28 mouse cellular contexts compared by ENCODE assay signal in genomic region chr8:113813966-113814365, GRCm38 (mm10). TPM values are rescaled to one million over a fixed set of nuclear protein-coding genes. Genes with fewer than 3 reads are reported as not detected.
DNase-seq lines count a peak whose midpoint lies in the region; ATAC-seq and TF ChIP-seq lines count a peak whose summit lies in the region.
"Had no signal": no experiment of that assay in that cellular context is flagged by ENCODE, and none has a peak within 500 bp of the region (broad histone marks: within the 10 kb centered on the region; RNA-seq: fewer than 3 reads in every experiment).

No protein-coding gene starts in this region.

- no peak overlapping the region for H3K4me3 ChIP-seq in kidney, postnatal 0 days (replicated peaks; ENCODE audit: low read depth, low read length)
- H3K4me3 ChIP-seq: forebrain, embryonic 10.5 days; heart, embryonic 15.5 days; hindbrain, embryonic 15.5 days; intestine, embryonic 15.5 days; limb, embryonic 10.5 days; limb, embryonic 15.5 days; liver, embryonic 13.5 days; neural tube, embryonic 13.5 days had no signal

- H3K9me3 ChIP-seq in kidney, postnatal 0 days (replicated peaks; ENCODE audit: low read length): no peaks in the 10 kb centered on the region
- H3K9me3 ChIP-seq: heart, embryonic 15.5 days; hindbrain, embryonic 15.5 days; intestine, embryonic 15.5 days; limb, embryonic 10.5 days; limb, embryonic 15.5 days; neural tube, embryonic 13.5 days had no signal

- WGBS in kidney, postnatal 0 days: 67% methylated on average over 6 of the region's 6 CpGs

- H3K27ac ChIP-seq in kidney, postnatal 0 days: no peak overlapping the region
- H3K27ac ChIP-seq: forebrain, embryonic 10.5 days; heart, embryonic 15.5 days; hindbrain, embryonic 15.5 days; intestine, embryonic 15.5 days; limb, embryonic 10.5 days; limb, embryonic 15.5 days; liver, embryonic 13.5 days; neural tube, embryonic 13.5 days had no signal

- no peaks in the 10 kb centered on the region for H3K27me3 ChIP-seq in kidney, postnatal 0 days (ENCODE audit: insufficient read depth, low read length)
- H3K27me3 ChIP-seq: CH12.LX; heart, embryonic 15.5 days; hindbrain, embryonic 15.5 days; intestine, embryonic 15.5 days; limb, embryonic 15.5 days; liver, embryonic 13.5 days; neural tube, embryonic 13.5 days had no signal

- H3K4me2 ChIP-seq in kidney, postnatal 0 days (ENCODE audit: low read length): no peak overlapping the region
- H3K4me2 ChIP-seq: heart, embryonic 15.5 days; hindbrain, embryonic 15.5 days; intestine, embryonic 15.5 days; limb, embryonic 15.5 days; liver, embryonic 13.5 days; neural tube, embryonic 13.5 days had no signal

- no peak overlapping the region for H3K9ac ChIP-seq in kidney, postnatal 0 days (ENCODE audit: low read depth, low read length)
- H3K9ac ChIP-seq: forebrain, postnatal 0 days; heart, embryonic 15.5 days; hindbrain, embryonic 15.5 days; intestine, embryonic 15.5 days; limb, embryonic 15.5 days; liver, embryonic 13.5 days; neural tube, embryonic 13.5 days had no signal

- ATAC-seq in kidney, postnatal 0 days (replicated peaks; ENCODE audit: low FRiP score, low read depth): no peak
- ATAC-seq: forebrain, postnatal 0 days; intestine, embryonic 15.5 days had no signal

- H3K36me3 ChIP-seq in kidney, postnatal 0 days (ENCODE audit: insufficient read depth, low read length): no peaks in the 10 kb centered on the region
- H3K36me3 ChIP-seq: forebrain, embryonic 10.5 days; heart, embryonic 15.5 days; hindbrain, embryonic 15.5 days; intestine, embryonic 15.5 days; limb, embryonic 10.5 days; limb, embryonic 15.5 days; liver, embryonic 13.5 days; neural tube, embryonic 13.5 days had no signal

- no peaks in the 10 kb centered on the region for H3K4me1 ChIP-seq in kidney, postnatal 0 days (replicated peaks; ENCODE audit: insufficient read depth, low read length)
- H3K4me1 ChIP-seq: hindbrain, embryonic 15.5 days; intestine, embryonic 15.5 days; limb, embryonic 15.5 days; liver, embryonic 13.5 days; neural tube, embryonic 13.5 days had no signal

- TF ChIP-seq CTCF in kidney, postnatal 0 days (IDR thresholded peaks at IDR 0.05; ENCODE audit: low read depth): no peak

- peak; percentile 3 for DNase-seq in embryo, embryonic 10 days (ENCODE audit: low spot score)
- DNase-seq in embryo, embryonic 9.5 days (ENCODE audit: extremely low spot score): no peak
- DNase-seq in kidney, postnatal 0 days (ENCODE audit: low spot score): peak; percentile 0
- no peak for DNase-seq in kidney, postnatal 10 days
- peak; percentile 1 for DNase-seq in thymus, postnatal 0 days (ENCODE audit: low spot score)
- DNase-seq in thymus, postnatal 36 days: no peak
- DNase-seq in left cerebral cortex, adult 11 months (ENCODE audit: low spot score): no peak
- DNase-seq: adrenal gland, adult 8-10 months; cerebellum, adult 2 months; cerebellum, postnatal 25 days; gastrocnemius, postnatal 10 days; kidney, adult 2 months; layer of hippocampus, postnatal 36 days; liver, embryonic 13.5 days; lung, adult 18-20 months; lung, postnatal 10 days; right cerebral cortex, postnatal 4 days had no signal

RNA-seq across cellular contexts. Expression of gene Adamts18, which starts 34.6 kb away (rescaled TPM):
- polyA plus RNA-seq in kidney, postnatal 0 days (2015; fragmentation: Nextera tagmentation; extraction: Ambion mirVana): 1.6 and 2.0 TPM in 2 replicates
- polyA plus RNA-seq in thymus, postnatal 0 days (2015; fragmentation: Nextera tagmentation; extraction: Ambion mirVana): 0.95 and 1.2 TPM in 2 replicates
- polyA plus RNA-seq: C2C12; kidney, adult 2 months; spleen, adult 2 months had no signal

Comparison
In these comparisons a context has a peak if more than half of its experiments do, and no peak if none do; other contexts are left out.
1. DNase-seq: peak in embryo, embryonic 10 days (single experiment), kidney, postnatal 0 days (single experiment) and thymus, postnatal 0 days (single experiment); none in embryo, embryonic 9.5 days (single experiment), kidney, postnatal 10 days (single experiment), thymus, postnatal 36 days (0 of 2) and left cerebral cortex, adult 11 months (single experiment).